Mouse (Mus musculus) thymus, adult 2 months (tissue): ENCODE data around the gene Wdfy3.
"Not testable (repeated sequence)": the region's sequence is repeated elsewhere in the genome, so short reads cannot be mapped to it uniquely, and the experiment has no call there.

Experiments
- CTCF ChIP-seq: fragments of 200-500 bp; IDR thresholded peaks from 2 replicates; pipeline ENCODE4 v1.5.1; 2012; ENCODE audit warnings: mild to moderate bottlenecking, control low read depth, low read length, moderate library complexity, borderline replicate concordance; ENCODE audit not compliant: control insufficient read depth, poor library complexity, insufficient read depth; ENCODE audit errors: extremely low read depth
- POLR2A ChIP-seq: fragments of 200-500 bp; IDR thresholded peaks from 2 replicates; pipeline ENCODE4 v1.6.1; 2012; ENCODE audit warnings: mild to moderate bottlenecking, low read length, control low read depth, moderate library complexity; ENCODE audit not compliant: control insufficient read depth, poor library complexity, insufficient read depth; ENCODE audit errors: extremely low read depth

DNA sequence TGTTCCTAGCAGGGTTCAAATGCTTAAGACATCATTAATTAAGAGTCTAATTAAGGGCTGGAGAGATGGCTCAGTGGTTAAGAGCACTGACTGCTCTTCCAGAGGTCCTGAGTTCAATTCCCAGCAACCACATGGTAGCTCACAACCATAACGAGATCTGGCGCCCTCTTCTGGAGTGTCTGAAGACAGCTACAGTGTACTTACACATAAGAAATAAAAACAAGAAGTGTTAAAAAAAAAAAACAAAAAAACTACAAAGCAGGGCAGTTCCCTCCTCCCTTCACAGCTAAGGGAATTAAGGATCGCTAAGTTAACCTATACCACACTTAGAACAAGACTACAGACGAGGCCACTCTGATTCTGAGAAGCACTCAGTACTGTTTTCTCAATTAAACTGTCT, 97.1 kb downstream of the Wdfy3 start:
- not testable (repeated sequence) for TF ChIP-seq CTCF, POLR2A
